In genomic region chr13:101631561-101631960, GRCm38 (mm10) we compare ENCODE assay signal across 12 mouse cellular contexts.
A peak's percentile ranks its signal among the peaks of the same experiment; 100 is the strongest.
DNase-seq lines count a peak whose midpoint lies in the region; TF ChIP-seq lines count a peak whose summit lies in the region.
"Had no signal": no experiment of that assay in that cellular context is flagged by ENCODE, and none has a peak within 500 bp of the region (broad histone marks: within the 10 kb centered on the region; RNA-seq: fewer than 3 reads in every experiment).

No protein-coding gene starts in this region.

- H3K9me3 ChIP-seq in embryonic facial prominence, embryonic 10.5 days, result no peaks in the 10 kb centered on the region
- H3K9me3 ChIP-seq: forebrain, embryonic 13.5 days; liver, embryonic 13.5 days; stomach, embryonic 15.5 days had no signal

- TF ChIP-seq POLR2A in lung, adult 2 months (IDR thresholded peaks at IDR 0.05; ENCODE audit: borderline replicate concordance, extremely low read depth, low read depth, low read length), result no peak

- no peak overlapping the region for H3K4me3 ChIP-seq in embryonic facial prominence, embryonic 10.5 days
- no peak overlapping the region for H3K4me3 ChIP-seq in lung, adult 2 months (replicated peaks; ENCODE audit: extremely low read depth, low read depth, low read length)
- H3K4me3 ChIP-seq: forebrain, embryonic 13.5 days; liver, embryonic 13.5 days; stomach, embryonic 15.5 days had no signal

- no peaks in the 10 kb centered on the region for H3K4me1 ChIP-seq in embryonic facial prominence, embryonic 10.5 days
- no peaks in the 10 kb centered on the region for H3K4me1 ChIP-seq in lung, adult 2 months (ENCODE audit: control insufficient read depth, insufficient read depth, low read length)
- H3K4me1 ChIP-seq: forebrain, embryonic 13.5 days; stomach, embryonic 15.5 days had no signal

- TF ChIP-seq CTCF in lung, adult 2 months (IDR thresholded peaks at IDR 0.05; ENCODE audit: insufficient read depth, low read length), result no peak

- DNase-seq in cerebellum, adult 9-10 months, result peak; percentile 5
- DNase-seq in cerebellum, adult 11-12 months, result no peak
- peak; percentile 9 for DNase-seq in lung, postnatal 10 days
- DNase-seq in lung, postnatal 36 days, result no peak
- DNase-seq in layer of hippocampus, postnatal 14 days (ENCODE audit: low spot score in 2 of 2), result peak; percentile 9 to 25
- DNase-seq in right cerebral cortex, postnatal 25 days, result peak; percentile 28
- no peak for DNase-seq in embryonic facial prominence, embryonic 10.5 days (ENCODE audit: low spot score)
- DNase-seq in lung, adult 2 months, result no peak
- DNase-seq: adrenal gland, postnatal 36 days; liver, embryonic 13.5 days had no signal

- H3K27ac ChIP-seq in embryonic facial prominence, embryonic 10.5 days (replicated peaks), result no peak overlapping the region
- H3K27ac ChIP-seq: forebrain, embryonic 13.5 days; liver, embryonic 13.5 days; stomach, embryonic 15.5 days had no signal

- no peaks in the 10 kb centered on the region for H3K36me3 ChIP-seq in embryonic facial prominence, embryonic 10.5 days (replicated peaks)
- H3K36me3 ChIP-seq: liver, embryonic 13.5 days; stomach, embryonic 15.5 days had no signal

- H3K27me3 ChIP-seq in embryonic facial prominence, embryonic 10.5 days (replicated peaks; ENCODE audit: low read depth, poor library complexity, severe bottlenecking), result no peaks in the 10 kb centered on the region
- H3K27me3 ChIP-seq: forebrain, embryonic 13.5 days; stomach, embryonic 15.5 days had no signal

- 65% methylated on average over 7 of the region's 7 CpGs for WGBS in embryonic facial prominence, embryonic 10.5 days
- WGBS in lung, adult 2 months, result 85% methylated on average over 7 of the region's 7 CpGs

Comparison
In these comparisons a context has a peak if more than half of its experiments do, and no peak if none do; other contexts are left out.
1. DNase-seq: peak in cerebellum, adult 9-10 months (single experiment), lung, postnatal 10 days (single experiment), layer of hippocampus, postnatal 14 days (2 of 2) and right cerebral cortex, postnatal 25 days (single experiment); none in cerebellum, adult 11-12 months (single experiment), lung, postnatal 36 days (single experiment), embryonic facial prominence, embryonic 10.5 days (single experiment) and lung, adult 2 months (single experiment).